Mouse (Mus musculus): ENCODE data around the gene S100b.

The S100b gene

DNA sequence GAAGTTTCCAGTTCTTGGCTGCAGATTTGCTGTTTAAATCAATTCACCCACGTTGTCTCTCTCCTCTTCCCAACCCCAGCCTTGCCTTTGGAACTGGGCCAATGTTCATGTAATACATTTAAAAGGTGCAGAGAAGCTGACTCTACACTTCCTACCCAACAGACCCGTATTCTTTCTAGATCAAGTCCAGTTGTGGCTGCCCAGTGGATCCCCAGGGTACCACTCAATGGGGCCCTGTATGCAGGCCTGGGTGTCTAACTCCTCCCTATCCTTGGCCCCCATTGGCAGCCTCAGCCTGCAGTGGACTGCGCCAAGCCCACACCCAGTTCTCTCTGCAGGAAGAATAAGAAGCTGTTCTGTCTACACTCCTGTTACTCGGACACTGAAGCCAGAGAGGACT lies at the start of gene S100b:
TSS of gene S100b (plus strand) at position 318 of the 400 bp plus-strand sequence.
- DNase-seq (ENCODE audit: low spot score in 2 of 2) = no peak

DNA sequence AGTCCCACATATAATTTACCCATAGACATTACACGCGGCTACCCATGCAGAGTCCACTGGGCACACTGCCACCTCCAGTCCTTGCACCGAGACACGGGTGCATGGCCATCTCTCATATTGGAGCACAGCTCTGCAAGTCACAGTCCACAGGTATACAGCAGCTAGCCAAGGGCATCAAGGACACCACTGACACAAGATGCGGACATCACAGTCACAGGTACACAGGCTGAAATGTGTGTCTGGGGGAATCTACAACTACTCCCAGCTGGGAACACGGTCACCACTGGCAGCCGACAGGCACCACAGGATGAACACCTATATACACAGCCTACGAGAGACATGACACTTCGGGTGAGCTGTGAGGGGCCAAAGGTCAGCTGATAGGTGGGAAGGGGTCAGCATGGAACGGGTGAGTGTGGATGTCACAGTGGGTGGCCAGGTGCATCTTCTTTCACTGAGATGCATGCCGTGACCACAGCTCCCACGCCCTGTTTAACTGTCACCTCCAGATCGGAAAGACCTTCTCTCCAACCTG lies 46.3 kb upstream of the S100b start:
- DNase-seq (ENCODE audit: low spot score in 2 of 2) = no peak

DNA sequence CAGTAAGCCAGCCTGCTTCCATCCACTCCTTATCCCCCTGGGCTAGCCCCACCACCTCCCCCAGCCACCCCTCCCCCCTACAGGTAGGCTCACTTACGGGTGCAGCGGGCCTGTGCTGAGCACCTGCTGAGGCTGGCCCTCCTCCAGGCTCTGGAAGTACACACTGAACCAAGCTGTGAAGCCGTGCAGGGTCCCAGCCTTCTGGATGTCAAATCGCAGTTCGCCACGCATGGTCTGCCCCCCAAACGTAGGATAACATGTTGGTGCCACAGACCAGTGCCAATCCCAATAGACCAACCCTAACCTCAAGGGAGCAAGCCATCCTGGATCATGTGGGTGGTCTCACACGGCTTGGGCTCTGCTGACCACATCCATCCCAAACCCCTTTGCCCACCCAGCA lies 44.4 kb upstream of the S100b start:
- DNase-seq (ENCODE audit: low spot score in 2 of 2) = no peak

- no peak for DNase-seq (ENCODE audit: low spot score in 2 of 2)
Observed at GRCm38 (mm10) chr10:76210806-76211205, 42.8 kb upstream of the S100b start.

DNA sequence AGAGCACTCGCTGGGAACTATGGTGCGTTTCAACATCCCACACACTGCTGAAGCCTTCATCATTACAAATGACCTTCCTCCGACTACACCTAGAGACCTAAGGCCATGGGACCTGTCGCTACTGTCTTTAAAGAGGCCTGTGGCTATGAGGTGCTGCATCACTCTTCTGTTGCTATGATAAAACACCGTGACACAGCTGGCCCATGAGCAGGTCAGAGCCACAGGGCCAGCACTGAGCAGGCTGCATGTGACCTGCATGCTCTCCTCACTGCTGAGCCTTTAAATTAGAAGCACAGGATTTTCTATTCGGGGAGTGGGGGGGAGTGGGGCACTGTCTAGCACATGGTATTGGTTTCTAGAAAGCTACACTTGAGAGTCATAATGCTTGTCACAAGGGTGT lies 41.5 kb upstream of the S100b start:
- DNase-seq (ENCODE audit: low spot score in 2 of 2) = no peak

GRCm38 (mm10) chr10:76214161-76214560 lies 39.5 kb upstream of the S100b start:
- no peak for DNase-seq (ENCODE audit: low spot score in 2 of 2)

DNA sequence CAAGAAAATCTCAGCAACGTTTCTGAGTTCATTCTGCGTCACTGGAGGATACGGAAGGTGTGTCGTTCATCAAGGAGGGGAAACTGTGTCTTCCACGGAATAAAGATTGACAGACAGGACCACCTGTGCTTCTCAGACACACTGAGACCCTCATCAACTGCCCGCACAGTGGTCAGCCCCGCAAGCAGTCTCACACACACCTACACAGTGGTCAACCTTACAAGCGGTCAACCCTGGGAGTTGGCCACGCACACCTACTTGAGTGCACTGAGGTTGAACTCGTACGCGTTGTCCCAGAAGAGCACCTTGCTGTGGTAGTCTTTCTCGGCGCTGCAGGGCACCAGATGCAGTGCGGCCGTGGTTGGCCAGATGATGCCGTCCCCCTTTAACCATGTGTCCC lies 36.6 kb upstream of the S100b start:
- DNase-seq (ENCODE audit: low spot score in 2 of 2) = no peak

DNA sequence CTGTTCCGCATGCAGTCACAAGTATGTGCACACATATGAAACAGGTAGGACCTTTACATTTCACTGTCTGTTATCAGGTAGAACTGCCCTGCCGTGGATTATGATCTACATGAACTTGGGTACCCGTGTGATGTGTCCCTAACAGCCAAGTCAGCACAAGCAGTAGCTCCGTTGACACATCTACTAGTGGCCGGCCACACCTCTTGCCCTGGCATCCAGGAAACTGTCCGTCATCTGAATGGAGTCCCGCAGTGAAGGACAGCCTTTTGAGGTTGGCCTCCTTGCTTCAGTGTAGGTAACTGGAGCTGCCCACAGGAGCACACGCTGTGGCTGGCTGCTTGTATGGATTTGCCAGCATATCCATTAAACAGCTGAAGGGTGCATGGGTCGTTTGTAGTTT lies 35.4 kb upstream of the S100b start:
- DNase-seq (ENCODE audit: low spot score in 2 of 2) = no peak

DNA sequence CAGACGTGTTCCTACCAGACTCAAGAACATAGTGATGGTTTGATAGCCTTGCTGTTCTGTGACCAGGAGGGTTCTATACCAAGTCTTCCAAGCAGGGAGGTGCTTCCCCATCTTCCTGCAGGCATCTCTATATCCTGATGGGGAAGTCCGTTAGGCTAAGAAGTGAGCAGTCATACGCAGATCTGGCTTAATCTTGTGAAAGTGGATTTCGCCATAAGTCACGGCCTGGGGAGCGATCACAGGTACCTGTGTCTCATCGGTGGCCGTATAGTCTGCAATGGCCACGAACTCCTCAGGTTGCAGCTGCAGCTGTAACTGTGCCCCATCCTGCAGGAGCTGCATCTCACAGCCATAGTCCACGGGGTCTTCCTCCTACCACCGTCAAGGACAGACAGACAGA lies 27.7 kb upstream of the S100b start:
- no peak for DNase-seq (ENCODE audit: low spot score in 2 of 2)

- DNase-seq (ENCODE audit: low spot score in 2 of 2) = no peak
Observed at GRCm38 (mm10) chr10:76229627-76230026, 24.0 kb upstream of the S100b start.

DNA sequence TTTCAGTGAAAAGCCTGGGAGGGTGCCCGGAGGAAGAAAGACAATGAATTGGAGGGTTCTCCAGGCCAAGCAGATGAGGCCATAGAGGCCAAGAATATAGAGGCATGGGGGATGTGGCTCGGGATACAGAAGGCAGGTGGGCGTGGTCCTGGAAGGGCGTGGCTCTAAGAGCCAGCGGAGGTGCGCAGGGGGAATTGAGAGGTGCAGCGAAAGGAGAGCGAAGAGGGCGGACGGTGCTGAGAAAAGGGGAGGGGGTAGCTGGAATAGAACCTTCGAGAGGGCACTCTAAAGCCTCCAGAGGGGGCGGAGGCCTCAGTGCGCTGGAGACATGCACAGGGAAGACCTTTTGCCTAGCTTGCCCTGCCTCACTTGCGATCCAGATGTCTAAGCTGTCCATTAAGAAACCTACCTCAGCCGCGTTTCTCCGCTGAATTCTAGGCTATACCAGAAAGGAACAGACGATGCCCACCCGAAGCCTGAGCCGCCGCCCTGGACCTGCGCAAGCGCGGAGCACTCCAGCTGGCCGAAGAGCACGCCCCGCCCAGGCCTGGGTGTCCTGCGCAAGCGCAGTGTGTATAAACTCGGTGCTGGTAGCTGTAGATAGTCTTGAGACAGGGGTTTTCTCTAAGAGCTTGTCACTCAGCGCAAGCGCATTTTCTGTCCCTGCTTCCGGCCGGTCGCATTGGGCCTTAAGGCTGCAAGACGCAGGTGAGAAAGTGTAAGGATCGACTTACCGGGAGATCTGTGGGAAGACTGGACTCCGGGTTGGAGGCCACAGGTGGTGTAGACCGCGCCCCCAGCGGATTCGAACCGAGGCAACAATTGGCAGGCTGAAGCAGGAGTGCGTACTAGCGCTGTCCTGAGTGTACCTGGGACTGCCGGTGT lies 16.1 kb upstream of the S100b start, which contains the start of gene Prmt2:
TSS of gene Prmt2 (minus strand) at position 525 of the 885 bp plus-strand sequence.
- peak; percentile 71 to 76 for DNase-seq (ENCODE audit: low spot score in 2 of 2)

DNA sequence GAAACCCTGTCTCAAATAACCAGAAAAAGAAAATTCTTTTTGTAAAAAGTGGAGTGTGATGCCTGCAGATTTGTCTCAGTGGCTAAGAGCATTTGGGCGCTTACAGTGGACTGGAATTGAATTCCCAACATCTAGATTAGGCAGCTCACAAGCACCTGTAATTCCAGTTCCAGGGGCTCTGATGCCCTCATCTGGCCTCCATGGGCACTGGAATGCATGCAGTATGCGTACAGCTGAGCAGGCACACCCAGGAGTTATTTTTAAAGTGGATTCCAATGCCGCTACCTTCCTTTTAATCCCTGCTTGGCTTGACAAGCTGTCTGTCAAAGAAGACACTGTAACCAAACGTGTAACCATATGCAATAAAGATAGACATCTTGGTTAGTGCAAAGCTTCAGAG lies 14.3 kb upstream of the S100b start:
- DNase-seq (ENCODE audit: low spot score in 2 of 2) = no peak

DNA sequence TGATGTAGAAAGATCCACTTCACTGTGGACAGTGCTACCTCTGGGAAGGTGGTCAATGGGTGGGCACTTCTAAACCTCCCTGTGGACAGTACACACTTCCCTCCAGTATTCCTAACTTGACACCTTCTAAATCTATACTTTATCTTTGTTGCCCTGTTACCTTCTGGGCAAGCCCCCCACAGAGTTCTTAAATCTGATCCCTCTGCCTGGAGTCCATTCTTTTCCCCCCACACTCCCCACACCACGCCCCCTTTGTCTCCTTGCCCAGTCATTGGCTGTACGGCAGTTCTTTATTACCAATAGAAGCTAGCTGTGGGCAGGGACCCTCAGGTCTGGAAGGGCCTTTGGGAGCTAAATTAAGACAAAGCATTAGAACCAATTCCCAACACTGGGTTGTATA lies 8.5 kb upstream of the S100b start:
- no peak for DNase-seq (ENCODE audit: low spot score in 2 of 2)

DNA sequence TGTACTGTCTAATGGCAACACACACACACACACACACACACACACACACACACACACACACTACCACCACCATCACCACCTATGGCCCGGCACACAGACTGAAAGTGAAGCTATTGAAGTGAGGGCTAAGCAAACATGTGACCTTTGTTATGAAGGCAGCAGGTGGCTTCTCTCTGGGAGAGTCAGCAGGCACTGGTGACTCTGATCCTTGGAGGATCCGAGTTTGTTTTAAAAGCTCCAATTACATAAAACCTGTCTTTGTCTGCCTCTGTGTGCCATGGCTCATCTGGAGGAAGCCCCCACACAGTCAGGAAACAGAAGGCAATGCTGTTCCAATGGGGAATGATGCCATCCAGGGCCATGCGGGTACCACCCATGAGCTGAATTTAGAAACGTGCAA lies 7.1 kb upstream of the S100b start:
- no peak for DNase-seq (ENCODE audit: low spot score in 2 of 2)

DNA sequence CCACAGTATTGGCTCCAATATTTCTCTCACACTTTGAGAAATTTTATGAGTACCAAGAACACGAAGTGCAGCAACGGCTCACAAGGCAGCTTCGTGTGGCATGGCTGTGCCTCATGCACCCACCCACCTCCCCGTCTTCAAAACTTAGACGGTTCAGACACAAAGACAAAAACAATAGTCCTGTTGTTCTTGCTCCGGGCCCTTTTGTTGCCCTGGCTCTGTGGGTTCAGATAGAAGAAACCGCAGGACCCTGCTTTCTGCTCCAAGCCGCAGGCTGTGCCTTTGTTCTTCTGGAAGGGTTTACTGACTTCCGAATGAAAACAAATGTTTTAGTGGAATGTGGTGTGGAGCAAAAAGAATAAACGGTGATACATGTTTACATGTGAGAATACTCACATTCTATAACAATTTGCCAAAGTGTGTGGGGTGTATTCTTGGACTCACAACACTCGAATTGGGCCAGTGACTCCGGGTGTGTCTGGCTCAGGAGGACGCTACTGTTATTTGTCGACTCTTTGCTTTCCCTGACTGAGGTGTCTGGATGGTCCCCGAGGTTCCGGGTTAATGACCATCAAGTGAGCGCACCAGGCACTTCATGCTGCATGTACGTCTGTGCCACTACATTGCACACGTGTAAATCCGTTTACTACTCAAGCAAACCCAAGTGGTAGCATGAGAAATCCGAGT lies 5.5 kb upstream of the S100b start:
- DNase-seq (ENCODE audit: low spot score in 2 of 2) = no peak

DNA sequence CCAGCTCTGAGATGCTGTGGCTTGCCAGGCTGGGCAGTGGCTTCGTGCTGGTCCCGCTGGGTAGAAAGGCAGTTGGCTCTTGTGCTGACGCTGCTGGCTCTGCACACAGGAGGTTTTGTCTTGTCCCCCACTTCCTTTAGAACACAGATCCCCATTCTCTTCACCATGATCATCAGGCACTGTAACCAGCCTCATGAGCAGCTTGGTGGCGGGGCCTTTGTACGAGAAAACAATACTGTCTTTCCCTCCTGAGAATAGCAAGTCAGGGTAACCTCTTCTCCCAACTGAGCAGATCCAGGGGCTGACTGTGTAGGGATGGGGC lies 5.0 kb upstream of the S100b start:
- no peak for DNase-seq (ENCODE audit: low spot score in 2 of 2)

- DNase-seq (ENCODE audit: low spot score in 2 of 2) = no peak
Observed at GRCm38 (mm10) chr10:76250870-76251269, 2.8 kb upstream of the S100b start.

GRCm38 (mm10) chr10:76253079-76253478 lies 574 bp upstream of the S100b start:
- DNase-seq (ENCODE audit: low spot score in 2 of 2) = no peak

GRCm38 (mm10) chr10:76255617-76256016 lies 2.0 kb downstream of the S100b start:
- DNase-seq (ENCODE audit: low spot score in 2 of 2) = no peak

DNA sequence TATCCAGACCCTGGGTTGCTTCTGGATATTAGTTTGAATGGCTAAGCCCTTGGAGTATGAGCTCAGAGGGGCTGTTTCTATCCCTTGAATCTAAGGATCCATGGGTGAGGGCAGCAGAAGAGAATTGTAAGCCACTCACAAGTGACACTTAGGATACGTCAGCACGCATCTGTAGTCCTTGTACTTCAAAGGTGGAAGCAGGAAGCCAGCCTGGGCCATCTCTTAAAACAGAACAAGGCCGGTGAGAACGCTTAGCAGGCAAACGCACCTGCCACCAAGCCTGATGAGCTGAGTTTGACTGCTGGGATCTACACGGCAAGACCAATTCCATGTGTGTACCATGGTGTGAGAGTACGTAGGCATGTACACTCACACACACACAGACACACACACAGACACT lies 3.6 kb downstream of the S100b start:
- DNase-seq (ENCODE audit: low spot score in 2 of 2) = no peak

GRCm38 (mm10) chr10:76257719-76258390 lies 4.2 kb downstream of the S100b start:
- DNase-seq (ENCODE audit: low spot score in 2 of 2) = no peak

- DNase-seq (ENCODE audit: low spot score in 2 of 2) = no peak
Observed at GRCm38 (mm10) chr10:76259566-76260232, 6.0 kb downstream of the S100b start.
